Mouse (Mus musculus) forebrain, embryonic 10.5 days (tissue): ENCODE measurements around the gene Oas3. TPM values are rescaled to one million over a fixed set of nuclear protein-coding genes. Genes with fewer than 3 reads are reported as not detected.

ENCODE experiments used
- DNase-seq: peaks from one replicate; pipeline ENCODE4 v3.0.0-alpha.2; 2017; ENCODE audit warnings: low spot score; ENCODE audit errors: extremely low spot score
- H3K27ac ChIP-seq: fragments of 300-500 bp; sonication (generic); 2 replicates; pipeline ENCODE4 v1.5.1; 2016; ENCODE audit warnings: mild to moderate bottlenecking
- H3K27me3 ChIP-seq: fragments of 300-500 bp; sonication (generic); 2 replicates; pipeline ENCODE4 v1.6.1; 2016; ENCODE audit warnings: mild to moderate bottlenecking; ENCODE audit not compliant: poor library complexity, severe bottlenecking
- H3K36me3 ChIP-seq: fragments of 300-500 bp; sonication (generic); replicated peaks from 2 replicates; pipeline ENCODE4 v1.6.1; 2016; ENCODE audit warnings: mild to moderate bottlenecking, moderate library complexity
- H3K4me1 ChIP-seq: fragments of 300-500 bp; sonication (generic); 2 replicates; pipeline ENCODE4 v1.6.1; 2016
- H3K4me3 ChIP-seq: fragments of 300-500 bp; sonication (generic); 2 replicates; pipeline ENCODE4 v1.5.1; 2016; ENCODE audit warnings: mild to moderate bottlenecking, moderate library complexity
- H3K9me3 ChIP-seq: fragments of 300-500 bp; sonication (generic); 2 replicates; pipeline ENCODE4 v1.6.1; 2016; ENCODE audit warnings: mild to moderate bottlenecking, moderate library complexity
- WGBS: fragments of 180-500 bp; shearing (Covaris S2); methylation state at CpG from one replicate; pipeline ENCODE4 v1.1.7; 2016; 5-methylcytosine and 5-hydroxymethylcytosine counted together
- polyA plus RNA-seq: library from polyadenylated mRNA; unstranded; fragments of >200 nt; fragmentation: Nextera tagmentation; extraction: Ambion mirVana; gene quantifications from 2 replicates; pipeline ENCODE4 v1.2.1, GENCODE M21; 2016

The Oas3 gene
- polyA plus RNA-seq, 1 experiment from 2014 or later, result 0.07 TPM

- Histone ChIP-seq H3K27me3 (peaks cover 98% of the 10 kb centered on the region), H3K4me3 (peak overlapping the region; percentile 64), H3K4me1 (peaks cover 42% of the 10 kb centered on the region), H3K9me3 (no peaks in the 10 kb centered on the region), H3K36me3 (no peaks in the 10 kb centered on the region), H3K27ac (0 out of 2 replicates have a peak overlapping the region, but pooled peaks have one; percentile 75)
- WGBS, result 2% methylated on average over 43 of the region's 43 CpGs
- DNase-seq, result no peak
Measured at GRCm38 (mm10) chr5:120711416-120711815, 66.0 kb downstream of the Oas3 start.

DNA sequence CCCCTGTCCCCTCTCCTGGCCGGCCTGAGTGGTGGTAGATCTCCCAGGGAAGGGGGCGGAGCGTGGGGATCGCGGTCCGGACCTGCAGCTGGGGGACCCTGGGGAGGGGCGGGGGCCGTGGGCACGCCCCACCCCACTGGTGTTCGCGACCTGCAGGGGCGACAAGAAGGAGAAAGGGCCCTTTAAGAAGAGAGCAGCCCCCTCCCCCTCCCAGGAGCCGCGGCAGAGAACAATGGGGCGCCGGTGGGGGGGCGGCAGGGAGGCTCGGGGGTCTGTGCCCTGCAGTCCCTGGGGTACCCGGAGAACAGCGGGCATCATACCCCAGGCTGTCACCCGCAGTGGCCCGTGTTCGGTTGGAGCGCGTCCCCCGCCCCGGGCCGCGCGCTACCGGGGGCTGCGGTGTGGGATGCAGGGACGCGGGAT is 66.6 kb downstream of the Oas3 start:
- Histone ChIP-seq H3K4me3 (peak overlapping the region; percentile 64), H3K4me1 (peaks cover 48% of the 10 kb centered on the region), H3K27ac (peak overlapping the region; percentile 75), H3K9me3 (no peaks in the 10 kb centered on the region), H3K36me3 (no peaks in the 10 kb centered on the region), H3K27me3 (peaks cover 98% of the 10 kb centered on the region)
- no peak for DNase-seq
- under 1% methylated on average over 34 of the region's 34 CpGs for WGBS

GRCm38 (mm10) chr5:120710161-120710825 is 67.2 kb downstream of the Oas3 start:
- no peaks in the 10 kb centered on the region for H3K36me3 ChIP-seq
- H3K9me3 ChIP-seq, result no peaks in the 10 kb centered on the region
- H3K4me3 ChIP-seq, result peak overlapping the region; percentile 64
- DNase-seq, result peak; percentile 42
- peaks cover 48% of the 10 kb centered on the region for H3K4me1 ChIP-seq
- peaks cover 99% of the 10 kb centered on the region for H3K27me3 ChIP-seq
- H3K27ac ChIP-seq, result peak overlapping the region; percentile 75
- 3% methylated on average over 40 of the region's 40 CpGs for WGBS

- Histone ChIP-seq H3K27ac (peak overlapping the region; percentile 80), H3K4me3 (peak overlapping the region; percentile 50), H3K36me3 (no peaks in the 10 kb centered on the region), H3K4me1 (peaks cover 57% of the 10 kb centered on the region), H3K9me3 (no peaks in the 10 kb centered on the region), H3K27me3 (peaks cover 95% of the 10 kb centered on the region)
- WGBS, result 41% methylated on average over 13 of the region's 13 CpGs
- no peak for DNase-seq
Measured at GRCm38 (mm10) chr5:120706976-120707375, 70.5 kb downstream of the Oas3 start.

GRCm38 (mm10) chr5:120706541-120706940 is 70.9 kb downstream of the Oas3 start:
- peak overlapping the region; percentile 50 for H3K4me3 ChIP-seq
- peak overlapping the region; percentile 80 for H3K27ac ChIP-seq
- WGBS, result 8% methylated on average over 16 of the region's 16 CpGs
- H3K27me3 ChIP-seq, result peaks cover 93% of the 10 kb centered on the region
- no peaks in the 10 kb centered on the region for H3K9me3 ChIP-seq
- H3K36me3 ChIP-seq, result no peaks in the 10 kb centered on the region
- DNase-seq, result peak; percentile 47
- peaks cover 54% of the 10 kb centered on the region for H3K4me1 ChIP-seq

DNA sequence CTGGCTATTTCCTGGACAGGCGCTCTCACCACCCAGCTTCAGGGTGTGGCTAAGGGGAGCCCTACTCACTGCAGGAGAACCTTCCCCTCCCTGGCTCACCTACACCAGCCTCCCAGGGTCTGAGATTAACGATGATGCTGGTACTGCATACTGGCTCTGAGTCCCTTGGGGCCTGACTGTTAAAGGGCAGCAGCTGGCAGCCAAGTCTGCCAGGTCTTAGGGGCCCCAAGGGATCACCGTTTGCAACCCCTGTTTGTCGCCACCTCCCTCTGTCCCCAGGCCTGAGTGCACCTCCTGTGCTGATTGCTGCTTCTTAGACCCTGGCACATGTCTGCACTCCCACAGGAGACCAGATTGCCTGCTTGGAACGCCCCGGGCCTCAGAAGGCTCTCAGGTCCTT is 73.0 kb downstream of the Oas3 start:
- peaks cover 39% of the 10 kb centered on the region for H3K4me1 ChIP-seq
- H3K36me3 ChIP-seq, result no peaks in the 10 kb centered on the region
- WGBS, result 58% methylated on average over 6 of the region's 6 CpGs
- DNase-seq, result no peak
- no peaks in the 10 kb centered on the region for H3K9me3 ChIP-seq
- no peak overlapping the region for H3K27ac ChIP-seq
- H3K4me3 ChIP-seq, result no peak overlapping the region
- peaks cover 93% of the 10 kb centered on the region for H3K27me3 ChIP-seq

DNA sequence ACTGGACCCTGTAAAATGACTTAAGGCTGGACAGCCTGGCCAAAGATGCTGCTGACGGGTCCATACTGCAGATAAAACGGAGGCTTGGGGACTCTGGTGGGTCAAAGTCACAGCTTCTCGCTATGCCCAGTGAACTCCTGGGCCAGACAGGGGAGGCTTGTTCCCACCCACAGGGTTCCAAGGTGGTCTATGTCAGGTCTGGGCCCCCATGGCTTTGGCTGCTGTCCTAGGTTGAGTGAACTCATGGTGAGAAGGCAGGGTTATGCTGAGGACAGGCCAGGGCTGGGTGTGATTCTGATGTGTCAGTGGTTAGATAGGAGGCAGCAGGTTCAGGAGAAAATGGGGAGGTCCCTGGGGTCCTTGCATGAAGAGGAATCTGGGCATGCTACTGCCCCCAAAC is 73.8 kb downstream of the Oas3 start:
- Histone ChIP-seq H3K4me1 (peaks cover 43% of the 10 kb centered on the region), H3K4me3 (no peak overlapping the region), H3K36me3 (no peaks in the 10 kb centered on the region), H3K27me3 (peaks cover 93% of the 10 kb centered on the region), H3K9me3 (no peaks in the 10 kb centered on the region), H3K27ac (no peak overlapping the region)
- no peak for DNase-seq
- WGBS, result 86% methylated on average over 3 of the region's 3 CpGs

Other genes with a start within 250 kb of the Oas3 start
- gene Tpcn1, start 189.0 kb downstream of the Oas3 start, polyA plus RNA-seq, result 10.7 and 11.7 TPM in 2 replicates
- 0.37 and 0.84 TPM in 2 replicates for gene Iqcd, start 188.6 kb downstream of the Oas3 start, polyA plus RNA-seq
- 16.5 and 17.8 TPM in 2 replicates for gene Rita1, start 165.1 kb downstream of the Oas3 start, polyA plus RNA-seq
- 63.3 and 64.1 TPM in 2 replicates for gene Ddx54, start 164.9 kb downstream of the Oas3 start, polyA plus RNA-seq
- gene Cfap73, start 143.4 kb downstream of the Oas3 start, polyA plus RNA-seq, result not detected in 2 replicates
- gene Rasal1, start 128.8 kb downstream of the Oas3 start, polyA plus RNA-seq, result 0.21 and 0.24 TPM in 2 replicates
- gene Dtx1, start 65.7 kb downstream of the Oas3 start, polyA plus RNA-seq, result 1.3 and 2.0 TPM in 2 replicates
- gene Oas2, start 27.8 kb downstream of the Oas3 start, polyA plus RNA-seq, result 0.11 TPM in 1 of 2 replicates, not detected in the other
- gene Oas1e, start 17.9 kb upstream of the Oas3 start, polyA plus RNA-seq, result not detected in 2 replicates
- 0.33 and 0.41 TPM in 2 replicates for gene Oas1c, start 34.9 kb upstream of the Oas3 start, polyA plus RNA-seq
- gene Oas1f, start 69.7 kb upstream of the Oas3 start, polyA plus RNA-seq, result not detected in 2 replicates
- gene Oas1h, start 83.8 kb upstream of the Oas3 start, polyA plus RNA-seq, result not detected in 2 replicates
- gene Oas1g, start 110.0 kb upstream of the Oas3 start, polyA plus RNA-seq, result 0.12 TPM in 1 of 2 replicates, not detected in the other
- 0.33 and 0.70 TPM in 2 replicates for gene Oas1a, start 129.9 kb upstream of the Oas3 start, polyA plus RNA-seq
- not detected in 2 replicates for gene Oas1d, start 136.9 kb upstream of the Oas3 start, polyA plus RNA-seq
- gene Rph3a, start 232.4 kb upstream of the Oas3 start, polyA plus RNA-seq, result 0.25 and 0.60 TPM in 2 replicates